Mouse (Mus musculus) frontal cortex, postnatal 36 days (tissue): ENCODE data around the gene Il17ra.

ENCODE experiments used
- DNase-seq, 2 experiments: peaks; one replicate each; pipeline ENCODE4 v3.0.0; 2022; ENCODE audit warnings: low spot score in 2 of 2

Il17ra gene

GRCm38 (mm10) chr6:120508645-120509044, 45.6 kb downstream of the Il17ra start:
- no peak for DNase-seq

GRCm38 (mm10) chr6:120509975-120510374, 46.9 kb downstream of the Il17ra start:
- no peak for DNase-seq

- peak; percentile 78 to 83 for DNase-seq
These were observed 47.4 kb downstream of the Il17ra start for GRCm38 (mm10) chr6:120510425-120510824.

- no peak for DNase-seq
These were observed 48.2 kb downstream of the Il17ra start for GRCm38 (mm10) chr6:120511212-120511611.

- no peak for DNase-seq
These were observed 53.4 kb downstream of the Il17ra start for GRCm38 (mm10) chr6:120516422-120516821.

GRCm38 (mm10) chr6:120516879-120517278, 53.8 kb downstream of the Il17ra start:
- DNase-seq, result no peak

GRCm38 (mm10) chr6:120517311-120517710, 54.3 kb downstream of the Il17ra start:
- peak in 1 of 2 experiments; percentile 44 for DNase-seq

- no peak for DNase-seq
These were observed 56.6 kb downstream of the Il17ra start for GRCm38 (mm10) chr6:120519647-120520046.

- DNase-seq, result no peak
These were observed 61.7 kb downstream of the Il17ra start for GRCm38 (mm10) chr6:120524796-120525195.

- DNase-seq, result no peak
These were observed 66.1 kb downstream of the Il17ra start for GRCm38 (mm10) chr6:120529123-120529522.

GRCm38 (mm10) chr6:120531020-120531965, 68.2 kb downstream of the Il17ra start, which contains the start of gene Hdhd5:
TSS of gene Hdhd5 (minus strand) at chr6:120531319.
- DNase-seq, result peak; percentile 93 to 94

GRCm38 (mm10) chr6:120532594-120532993, 69.5 kb downstream of the Il17ra start:
- no peak for DNase-seq

GRCm38 (mm10) chr6:120536337-120536736, 73.3 kb downstream of the Il17ra start:
- DNase-seq, result no peak
